Mouse (Mus musculus) midbrain, embryonic 12.5 days (tissue): ENCODE measurements around the gene Pafah1b3. TPM values are rescaled to one million over a fixed set of nuclear protein-coding genes. Genes with fewer than 3 reads are reported as not detected.

Experiments
- polyA plus RNA-seq: library from polyadenylated mRNA; unstranded; fragments of >200 nt; fragmentation: Nextera tagmentation; extraction: Ambion mirVana; gene quantifications from 2 replicates; pipeline ENCODE4 v1.2.1, GENCODE M21; 2016

Pafah1b3 gene
- polyA plus RNA-seq, 1 experiment from 2014 or later = 399 TPM

Other genes starting within 250 kb of the Pafah1b3 start
- 14.9 and 18.1 TPM in 2 replicates for gene Grik5, start 225.6 kb downstream of the Pafah1b3 start, polyA plus RNA-seq
- gene Zfp574, start 225.4 kb downstream of the Pafah1b3 start, polyA plus RNA-seq = 42.2 and 42.8 TPM in 2 replicates
- 44.0 and 63.7 TPM in 2 replicates for gene Pou2f2, start 118.3 kb downstream of the Pafah1b3 start, polyA plus RNA-seq
- 11.7 and 12.2 TPM in 2 replicates for gene Dedd2, start 77.4 kb downstream of the Pafah1b3 start, polyA plus RNA-seq
- 2.3 and 2.5 TPM in 2 replicates for gene Zfp526, start 76.6 kb downstream of the Pafah1b3 start, polyA plus RNA-seq
- gene Gsk3a, start 60.1 kb downstream of the Pafah1b3 start, polyA plus RNA-seq = 17.9 and 19.0 TPM in 2 replicates
- gene Erf, start 47.2 kb downstream of the Pafah1b3 start, polyA plus RNA-seq = 8.8 and 10.0 TPM in 2 replicates
- gene Cic, start 30.3 kb downstream of the Pafah1b3 start, polyA plus RNA-seq = 39.4 and 40.8 TPM in 2 replicates
- gene Prr19, start 3.4 kb upstream of the Pafah1b3 start, polyA plus RNA-seq = 1.3 and 1.7 TPM in 2 replicates
- 20.1 and 21.4 TPM in 2 replicates for gene Tmem145, start 8.1 kb upstream of the Pafah1b3 start, polyA plus RNA-seq
- 20.8 and 21.3 TPM in 2 replicates for gene Megf8, start 19.2 kb upstream of the Pafah1b3 start, polyA plus RNA-seq
- not detected in 2 replicates for gene Cnfn, start 71.7 kb upstream of the Pafah1b3 start, polyA plus RNA-seq
- 5.9 and 8.5 TPM in 2 replicates for gene Lipe, start 100.7 kb upstream of the Pafah1b3 start, polyA plus RNA-seq
- gene Cxcl17, start 114.9 kb upstream of the Pafah1b3 start, polyA plus RNA-seq = 0.65 and 0.75 TPM in 2 replicates
- gene Ceacam1, start 179.6 kb upstream of the Pafah1b3 start, polyA plus RNA-seq = 0.64 and 0.73 TPM in 2 replicates
- gene Ceacam2, start 241.9 kb upstream of the Pafah1b3 start, polyA plus RNA-seq = not detected in 2 replicates